Mouse (Mus musculus): Measurements from ENCODE around the gene E030018B13Rik.

The E030018B13Rik gene

GRCm38 (mm10) chr7:63938066-63938913, 21.6 kb downstream of the E030018B13Rik start:
- DNase-seq (ENCODE audit: extremely low spot score) = no peak

- peak; percentile 96 for DNase-seq (ENCODE audit: extremely low spot score)
These were observed 22.3 kb downstream of the E030018B13Rik start, which contains the start of gene Klf13 for GRCm38 (mm10) chr7:63938914-63939396. TSS of gene Klf13 (minus strand) at chr7:63938915.

GRCm38 (mm10) chr7:63939397-63939951, 22.8 kb downstream of the E030018B13Rik start:
- peak; percentile 77 for DNase-seq (ENCODE audit: extremely low spot score)

DNA sequence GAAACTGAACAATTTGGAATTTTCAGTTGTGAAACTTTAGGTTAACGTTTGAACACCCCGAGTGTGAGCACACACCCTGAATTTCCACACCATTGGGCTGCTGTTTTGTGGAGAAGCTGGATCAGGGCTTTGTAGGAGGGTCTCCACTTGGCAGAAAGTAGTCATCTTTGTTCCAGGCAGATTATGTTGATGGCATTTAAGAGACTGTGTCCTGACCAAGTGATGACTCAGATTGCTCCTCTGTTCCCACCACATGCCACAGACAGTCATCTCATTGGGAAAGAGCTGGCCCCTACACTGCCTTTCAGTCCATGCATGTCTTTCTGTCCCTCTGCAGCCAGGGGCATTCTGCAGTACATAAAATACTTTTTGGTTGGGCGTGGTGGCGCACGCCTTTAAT, 23.7 kb downstream of the E030018B13Rik start:
- DNase-seq (ENCODE audit: extremely low spot score) = no peak

DNA sequence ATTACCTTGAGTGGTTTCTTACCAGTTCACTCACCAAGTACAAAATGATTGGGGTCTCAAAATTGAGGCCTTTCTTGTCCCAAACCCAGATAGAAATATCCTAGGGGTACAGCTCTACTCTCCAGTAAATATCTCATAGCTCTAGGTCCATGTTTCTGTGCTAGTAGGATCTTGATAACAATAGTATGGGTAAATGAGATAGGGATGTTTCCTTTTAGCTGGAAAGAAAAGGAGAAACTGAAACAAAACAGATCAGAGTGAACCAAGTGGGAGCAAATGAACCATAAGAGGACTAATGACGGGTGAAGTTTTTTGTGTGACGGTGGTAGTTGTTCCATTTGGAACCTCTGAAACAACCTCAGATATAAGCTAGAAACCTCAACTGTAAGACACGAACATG, 24.4 kb downstream of the E030018B13Rik start:
- DNase-seq (ENCODE audit: extremely low spot score) = no peak

- DNase-seq (ENCODE audit: extremely low spot score) = no peak
These were observed 24.8 kb downstream of the E030018B13Rik start for GRCm38 (mm10) chr7:63941501-63941900.

DNA sequence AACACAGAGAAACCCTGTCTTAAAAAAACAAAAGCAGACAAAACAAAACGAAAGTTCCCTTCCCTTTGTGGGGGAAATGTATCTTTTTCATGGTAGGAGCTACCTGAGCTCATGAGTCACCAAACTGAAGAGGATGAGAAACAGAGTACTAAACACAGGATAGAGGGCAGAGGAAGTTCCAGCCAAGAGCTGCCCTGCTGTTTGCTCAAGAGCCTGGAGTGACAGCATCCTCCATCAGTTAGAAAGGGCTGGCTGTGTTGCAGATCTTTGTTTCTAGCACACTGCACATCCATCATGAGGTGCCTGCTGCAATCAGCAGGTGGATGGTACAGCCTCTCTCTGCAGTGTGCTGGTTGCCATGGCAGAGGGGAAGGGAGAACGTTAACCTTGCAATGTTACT, 27.3 kb downstream of the E030018B13Rik start:
- DNase-seq (ENCODE audit: extremely low spot score) = no peak

GRCm38 (mm10) chr7:63947514-63948487, 31.1 kb downstream of the E030018B13Rik start:
- DNase-seq (ENCODE audit: extremely low spot score) = no peak

GRCm38 (mm10) chr7:63949176-63949575, 32.5 kb downstream of the E030018B13Rik start:
- no peak for DNase-seq (ENCODE audit: extremely low spot score)

DNA sequence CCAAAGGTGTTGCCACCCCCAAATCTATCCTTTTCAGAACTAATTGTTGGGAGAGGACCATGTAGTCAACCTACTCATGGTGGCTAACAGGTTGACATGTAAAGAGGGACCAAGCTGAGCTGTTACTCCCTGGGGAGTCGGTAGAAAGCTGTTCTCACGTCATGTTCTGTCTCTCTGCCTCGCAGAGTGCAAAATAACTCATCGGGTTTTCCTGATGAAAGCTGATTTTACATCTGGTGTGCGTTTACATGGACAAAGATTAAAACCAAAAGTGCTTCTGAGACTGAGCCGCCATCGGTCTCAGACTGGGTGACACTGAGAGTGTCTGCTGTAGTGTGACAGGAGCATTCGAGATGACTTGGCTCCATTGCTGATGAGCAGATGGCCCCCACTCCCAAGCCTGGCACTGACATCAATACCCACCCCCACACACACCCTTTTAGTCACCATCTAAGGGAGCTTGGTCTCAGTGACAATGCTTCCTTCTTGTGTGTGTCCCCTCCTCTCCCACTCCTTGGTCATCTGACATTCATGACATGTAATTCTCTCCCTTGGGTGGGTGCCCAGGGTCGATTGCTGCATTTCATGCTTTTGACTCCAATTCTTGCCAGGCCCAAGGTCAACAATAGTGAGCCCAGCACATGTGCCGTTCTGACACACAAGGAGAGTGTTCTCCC, 34.4 kb downstream of the E030018B13Rik start:
- no peak for DNase-seq (ENCODE audit: extremely low spot score)

DNA sequence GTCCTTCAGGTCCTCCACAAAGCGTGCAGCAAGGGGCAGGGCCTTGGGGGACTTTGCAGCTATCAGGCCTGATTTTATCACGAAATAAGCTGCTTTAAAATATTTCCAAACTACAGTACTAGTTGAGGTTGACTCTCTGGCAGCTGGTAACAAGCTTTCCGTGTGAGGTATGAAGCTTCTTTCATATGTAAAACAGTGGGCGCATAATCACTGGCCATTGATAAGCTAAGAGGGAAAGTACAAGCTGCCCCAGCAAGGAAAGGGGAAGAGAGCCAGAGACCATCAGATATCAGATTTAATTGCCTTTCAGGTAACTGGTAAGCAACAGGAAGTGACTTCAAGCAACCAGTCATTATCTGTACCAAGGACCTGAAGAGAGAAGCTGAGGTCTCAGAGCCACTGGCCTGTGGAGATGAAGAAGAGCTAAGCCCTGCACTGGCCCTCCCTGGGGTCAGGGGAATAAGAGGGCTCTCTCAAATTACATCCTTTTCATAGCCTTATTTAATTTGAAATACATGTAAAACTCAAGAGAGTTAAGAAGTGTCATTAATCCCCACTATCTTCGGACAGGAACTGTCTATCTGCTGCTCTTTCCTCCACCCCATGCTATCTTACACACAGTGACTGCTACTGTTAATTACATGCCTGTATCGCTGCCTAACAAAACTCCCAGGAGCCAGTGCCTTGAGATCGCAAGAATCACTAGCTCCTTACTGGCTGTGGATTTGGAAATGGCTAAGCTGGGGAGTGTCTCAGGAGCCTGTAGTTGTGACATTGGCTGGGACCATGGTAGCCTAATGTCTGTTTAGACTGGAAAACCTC, 35.6 kb downstream of the E030018B13Rik start:
- no peak for DNase-seq (ENCODE audit: extremely low spot score)

DNA sequence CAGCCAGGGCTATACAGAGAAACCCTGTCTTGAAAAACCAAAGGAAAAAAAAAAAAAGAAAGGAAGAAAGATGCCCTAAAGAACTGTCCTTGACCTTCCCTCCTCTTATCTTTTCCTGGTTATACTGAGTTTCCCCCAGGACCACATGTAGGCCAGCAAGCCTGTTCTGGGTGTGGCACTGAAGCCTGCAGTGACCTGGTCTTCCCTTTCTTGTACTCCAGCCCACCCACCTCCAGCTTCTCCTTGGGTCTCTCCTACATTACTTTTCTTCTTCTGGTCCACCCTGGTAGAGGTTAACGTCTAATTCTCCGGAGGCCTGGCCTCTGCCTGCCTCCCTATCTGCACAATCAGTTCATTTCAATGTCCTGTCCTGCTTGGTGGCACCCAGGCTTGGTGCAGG, 38.8 kb downstream of the E030018B13Rik start:
- no peak for DNase-seq (ENCODE audit: extremely low spot score)

DNA sequence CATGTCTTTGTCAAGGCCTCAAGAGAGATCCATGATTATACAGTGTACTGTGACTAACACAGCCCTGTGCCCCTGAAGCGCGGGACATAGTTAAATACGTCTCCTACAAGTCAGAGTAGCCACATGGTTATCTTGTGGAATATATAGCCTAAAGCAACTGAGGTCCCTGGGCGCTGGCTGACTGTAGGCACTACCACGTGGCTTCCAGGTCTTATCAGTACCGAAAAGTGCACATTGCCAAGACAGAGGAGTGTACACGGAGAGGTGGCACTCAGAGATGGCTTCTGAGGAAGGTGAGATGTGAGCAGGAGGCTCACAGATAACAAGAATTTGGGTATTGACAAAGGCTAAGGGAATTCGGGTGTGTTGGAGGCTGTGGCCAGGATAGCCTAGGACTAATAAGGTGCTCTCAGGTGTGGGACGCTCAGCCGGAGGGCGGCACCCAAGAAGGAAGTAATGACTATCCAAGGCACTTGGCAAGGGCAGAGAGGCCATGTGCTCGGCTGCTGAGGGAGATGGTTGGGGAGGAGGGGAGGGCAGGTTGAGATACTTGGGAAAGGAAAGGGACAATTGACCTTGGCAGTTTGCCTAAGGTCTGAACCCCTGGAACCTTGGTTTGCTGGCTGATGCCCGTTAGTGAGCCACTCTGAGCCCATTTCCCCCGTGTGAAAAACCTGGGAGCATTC, 39.6 kb downstream of the E030018B13Rik start:
- no peak for DNase-seq (ENCODE audit: extremely low spot score)

DNA sequence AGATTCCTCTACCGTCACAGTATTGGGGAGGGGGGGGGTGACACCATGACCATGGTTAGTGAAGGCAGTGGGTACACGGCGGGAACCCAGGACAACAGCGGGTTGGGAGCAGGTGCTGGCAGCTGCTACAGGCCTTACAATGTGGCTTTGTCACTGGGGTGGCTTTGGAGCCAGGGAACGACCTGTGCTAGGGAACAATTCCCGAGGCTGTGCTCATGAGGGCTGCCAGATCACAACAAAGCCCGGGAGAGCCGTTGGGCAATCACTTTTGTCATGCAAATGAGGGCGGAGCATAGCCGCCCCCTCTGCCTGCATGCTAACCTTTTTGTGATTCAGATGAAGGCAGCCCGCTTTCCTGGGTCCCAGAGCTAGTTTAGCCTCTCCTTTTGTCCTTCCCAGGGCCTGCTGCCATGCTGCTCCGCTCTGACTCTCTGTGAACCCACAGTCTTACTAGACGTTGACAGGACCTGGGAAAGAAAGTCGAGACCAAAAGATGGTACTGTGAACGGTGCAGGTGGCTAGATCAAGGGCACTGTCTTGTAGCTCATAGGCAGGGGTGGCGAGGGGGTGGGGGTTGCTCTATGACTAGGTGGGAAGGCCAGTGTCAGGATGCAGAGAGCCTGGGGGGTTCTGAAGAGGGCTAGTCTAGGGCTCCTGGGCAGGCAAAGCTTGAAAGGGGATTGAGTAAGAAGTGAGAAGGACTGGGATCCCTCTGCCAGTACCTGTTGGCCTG, 40.5 kb downstream of the E030018B13Rik start:
- DNase-seq (ENCODE audit: extremely low spot score) = peak; percentile 79

GRCm38 (mm10) chr7:63957872-63958640, 41.4 kb downstream of the E030018B13Rik start:
- no peak for DNase-seq (ENCODE audit: extremely low spot score)

DNA sequence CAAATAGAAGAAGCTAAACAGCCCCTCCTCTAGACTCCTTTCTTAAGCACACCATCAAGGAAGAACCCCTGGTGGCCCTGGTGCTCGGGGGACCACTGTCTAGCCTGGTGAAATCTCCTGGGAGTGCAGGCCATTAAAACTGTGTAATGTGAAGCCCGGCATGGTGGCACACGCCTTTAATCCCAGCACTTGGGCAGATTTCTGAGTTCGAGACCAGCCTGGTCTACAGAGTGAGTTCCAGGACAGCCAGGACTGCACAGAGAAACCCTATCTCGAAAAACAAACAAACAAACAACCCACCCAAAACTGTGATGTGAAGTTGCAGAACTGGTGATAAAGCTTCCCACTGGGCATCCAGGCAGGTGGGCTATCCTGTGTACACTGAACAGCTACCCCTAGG, 47.0 kb downstream of the E030018B13Rik start:
- DNase-seq (ENCODE audit: extremely low spot score) = no peak

DNA sequence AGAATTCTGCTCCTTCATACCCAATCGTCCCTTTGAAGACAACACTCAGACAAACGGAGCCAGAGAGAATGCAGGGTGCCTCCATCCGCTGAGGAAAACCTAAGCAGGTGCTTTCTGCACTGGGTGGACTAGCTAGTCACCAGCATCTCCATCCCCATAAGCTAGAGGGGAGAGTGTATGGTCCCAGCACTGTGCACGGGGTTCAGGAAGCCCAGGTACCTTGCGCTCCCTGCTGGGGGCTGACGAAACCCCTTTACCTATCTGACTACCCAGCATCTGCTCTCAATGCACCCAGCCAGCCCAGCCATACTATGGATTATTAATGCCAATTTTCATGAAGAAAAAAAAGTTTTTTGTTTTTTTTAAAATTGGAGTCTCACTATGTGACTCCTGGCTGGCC, 47.5 kb downstream of the E030018B13Rik start:
- no peak for DNase-seq (ENCODE audit: extremely low spot score)

DNA sequence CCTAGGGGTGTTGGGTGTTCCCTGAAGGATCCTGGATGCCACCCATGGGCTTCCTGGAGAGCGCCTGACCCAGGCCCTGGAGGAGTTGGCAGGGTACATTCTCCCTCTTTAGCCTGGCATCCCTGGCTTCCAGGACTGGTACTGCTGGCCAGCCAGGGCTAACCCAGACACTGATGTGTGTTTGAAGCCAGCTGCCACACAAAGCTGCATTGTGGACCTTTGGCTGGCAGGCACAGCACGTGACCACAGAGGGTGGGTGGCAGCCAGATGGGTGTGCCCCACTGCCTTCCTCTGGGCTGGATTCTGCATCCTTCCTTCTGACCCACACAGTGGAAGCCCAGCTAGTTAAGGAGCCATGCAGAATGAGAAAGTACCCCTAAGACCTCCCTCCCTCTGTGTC, 48.5 kb downstream of the E030018B13Rik start:
- DNase-seq (ENCODE audit: extremely low spot score) = no peak
